Mouse (Mus musculus): Measurements from ENCODE around the gene Gpc6. TPM values are rescaled to one million over a fixed set of nuclear protein-coding genes. Genes with fewer than 3 reads are reported as not detected.

Gpc6 gene
- total RNA-seq, 2 experiments from 2014 or later: 18.2 to 19.4 TPM

- Histone ChIP-seq H3K4me3 (no peak overlapping the region), H3K27ac (no peak overlapping the region)
- no peak for TF ChIP-seq CTCF (IDR thresholded peaks at IDR 0.05)
- intact Hi-C loops (cut with DNase I): no loop called here
- no peak for DNase-seq (ENCODE audit: extremely low spot score in 1 of 2, low spot score in 2 of 2)
These were observed 368.6 kb downstream of the Gpc6 start for GRCm38 (mm10) chr14:117293746-117294145.

DNA sequence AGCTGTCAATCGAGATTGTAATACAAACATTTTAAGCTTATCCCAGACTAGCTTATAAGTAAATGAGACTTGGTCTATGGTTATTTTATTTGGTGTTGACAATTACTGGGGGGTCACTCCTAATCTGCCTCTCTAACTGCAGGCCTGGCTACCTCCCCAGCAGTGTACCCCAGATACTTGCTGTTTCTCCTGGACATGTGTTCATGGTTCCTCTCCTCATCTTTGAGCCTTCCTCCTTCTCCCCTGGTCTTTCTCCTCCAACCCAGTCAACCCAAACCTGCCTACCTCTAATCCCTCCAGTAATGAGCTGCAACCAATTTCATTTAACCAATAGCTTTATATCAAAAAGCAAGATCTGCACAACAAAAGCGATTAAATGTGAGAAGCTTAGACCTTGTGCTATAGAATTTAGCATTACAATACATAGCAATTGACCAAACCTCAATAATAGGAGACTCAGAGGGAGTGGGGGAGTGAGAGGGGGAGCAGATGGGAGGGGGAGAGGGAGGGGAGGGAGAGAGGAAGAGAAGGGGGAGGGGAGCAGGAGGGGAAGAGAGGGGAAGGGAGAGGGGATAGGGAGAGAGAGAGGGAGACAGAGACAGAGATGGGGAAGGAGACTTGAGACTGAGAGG, 371.2 kb downstream of the Gpc6 start:
- no peak for DNase-seq (ENCODE audit: extremely low spot score in 1 of 2, low spot score in 2 of 2)
- TF ChIP-seq CTCF (IDR thresholded peaks at IDR 0.05): no peak
- intact Hi-C loops (cut with DNase I): no loop called here
- H3K27ac ChIP-seq: no peak overlapping the region
- no peak overlapping the region for H3K4me3 ChIP-seq

DNA sequence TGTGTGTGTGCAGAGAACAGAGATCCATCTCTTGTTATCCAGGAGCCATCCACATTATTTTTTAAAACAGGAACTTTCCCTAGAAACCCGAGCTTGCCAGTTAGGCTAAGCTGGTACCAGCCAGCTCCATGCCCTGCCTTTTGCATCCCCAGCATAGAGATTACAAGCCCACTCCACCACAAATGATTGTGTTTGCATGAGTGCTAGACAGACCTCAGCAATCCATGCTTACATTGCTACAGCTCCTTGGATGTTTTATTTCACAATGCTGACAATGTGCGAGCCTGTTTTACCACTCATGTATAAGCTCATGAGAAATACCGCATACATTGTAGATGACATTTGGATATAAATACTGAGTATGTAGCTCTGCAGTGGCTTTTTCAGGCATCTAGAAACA, 375.9 kb downstream of the Gpc6 start:
- DNase-seq (ENCODE audit: extremely low spot score in 1 of 2, low spot score in 2 of 2): no peak
- no peak overlapping the region for H3K4me3 ChIP-seq
- TF ChIP-seq CTCF (IDR thresholded peaks at IDR 0.05): no peak
- intact Hi-C loops (cut with DNase I): no loop called here
- no peak overlapping the region for H3K27ac ChIP-seq

DNA sequence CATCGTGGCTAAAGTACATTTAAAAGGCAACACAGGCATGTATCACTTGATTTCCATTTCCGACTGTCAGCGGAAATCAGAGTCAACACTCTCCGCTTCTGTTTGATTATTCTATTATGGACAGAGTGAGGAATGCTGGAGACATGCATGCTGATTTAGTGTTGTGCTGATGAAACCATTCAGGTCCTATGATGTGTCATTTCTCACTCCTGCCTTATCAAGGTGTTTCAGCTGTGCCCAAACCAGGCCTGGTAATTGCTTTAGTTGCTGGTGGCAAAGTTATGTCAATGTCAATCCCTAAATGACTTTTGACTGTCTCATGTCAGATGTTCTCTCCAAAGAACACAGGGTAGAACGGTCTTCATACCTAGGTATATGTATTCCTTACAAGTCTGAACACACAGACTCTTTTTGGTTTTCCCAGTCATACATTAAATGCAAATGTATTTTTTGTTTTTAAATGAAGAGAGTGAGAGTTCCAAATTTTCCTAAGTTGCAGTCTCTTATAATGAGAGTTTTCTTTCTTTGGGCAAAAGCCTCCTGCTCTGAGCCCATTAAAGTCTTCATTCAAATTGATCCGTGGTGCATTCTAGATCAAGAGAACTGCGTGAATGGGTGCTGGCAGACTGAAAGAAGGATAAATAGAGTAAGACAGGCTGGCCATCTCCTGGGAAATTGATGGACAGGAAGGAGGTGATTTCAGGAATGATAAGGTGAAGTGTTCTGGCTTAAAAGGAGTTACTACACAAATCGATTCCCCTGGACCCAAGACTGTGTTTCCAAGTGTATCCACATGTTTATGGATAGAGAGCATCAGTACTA, 379.0 kb downstream of the Gpc6 start:
- H3K27ac ChIP-seq: no peak overlapping the region
- no peak overlapping the region for H3K4me3 ChIP-seq
- intact Hi-C loops (cut with DNase I): no loop called here
- DNase-seq (ENCODE audit: extremely low spot score in 1 of 2, low spot score in 2 of 2): no peak
- TF ChIP-seq CTCF (IDR thresholded peaks at IDR 0.05): no peak

DNA sequence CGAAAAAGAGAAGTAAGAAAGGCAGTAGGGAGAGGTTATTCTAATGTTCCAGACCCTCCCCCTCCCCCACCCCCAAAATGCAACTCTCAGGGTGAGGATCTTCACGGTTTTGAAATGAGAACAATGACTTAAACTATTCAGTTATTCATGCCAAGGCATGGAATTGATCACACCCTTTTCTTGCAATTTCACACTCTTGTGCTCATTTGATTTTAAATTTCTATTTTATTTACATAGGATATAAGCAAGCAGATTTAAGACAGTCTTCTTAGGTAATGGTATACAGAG, 379.6 kb downstream of the Gpc6 start:
- DNase-seq (ENCODE audit: extremely low spot score in 1 of 2, low spot score in 2 of 2): no peak
- no peak for TF ChIP-seq CTCF (IDR thresholded peaks at IDR 0.05)
- Histone ChIP-seq H3K27ac (no peak overlapping the region), H3K4me3 (no peak overlapping the region)
- intact Hi-C loops (cut with DNase I): no loop called here

DNA sequence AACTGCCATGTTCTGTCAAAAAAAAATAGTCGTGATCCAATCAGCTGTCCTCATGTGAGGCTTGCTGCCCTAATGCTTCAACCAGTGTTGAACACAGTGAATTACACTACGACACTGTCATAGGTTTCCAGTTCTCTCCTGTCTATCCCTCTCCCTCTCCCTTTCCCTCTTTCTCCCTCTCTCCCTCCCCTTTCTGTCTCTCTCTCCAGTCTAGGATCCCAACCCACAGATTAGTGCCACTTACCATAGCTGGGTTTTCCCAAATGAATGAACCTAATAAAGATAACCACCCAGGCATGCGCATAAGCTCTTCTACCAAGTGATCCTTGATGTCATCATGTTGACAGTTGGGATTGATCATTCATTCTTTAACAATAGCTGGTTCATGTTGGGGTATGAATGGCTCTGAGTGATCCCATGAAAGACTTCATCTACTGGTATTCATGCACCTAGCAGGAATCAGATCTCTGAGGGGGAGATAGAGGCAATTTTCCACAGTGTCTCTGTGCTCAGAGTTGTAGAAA, 384.9 kb downstream of the Gpc6 start:
- no peak for DNase-seq (ENCODE audit: extremely low spot score in 1 of 2, low spot score in 2 of 2)
- no peak for TF ChIP-seq CTCF (IDR thresholded peaks at IDR 0.05)
- H3K4me3 ChIP-seq: no peak overlapping the region
- intact Hi-C loops (cut with DNase I): no loop called here
- H3K27ac ChIP-seq: no peak overlapping the region

DNA sequence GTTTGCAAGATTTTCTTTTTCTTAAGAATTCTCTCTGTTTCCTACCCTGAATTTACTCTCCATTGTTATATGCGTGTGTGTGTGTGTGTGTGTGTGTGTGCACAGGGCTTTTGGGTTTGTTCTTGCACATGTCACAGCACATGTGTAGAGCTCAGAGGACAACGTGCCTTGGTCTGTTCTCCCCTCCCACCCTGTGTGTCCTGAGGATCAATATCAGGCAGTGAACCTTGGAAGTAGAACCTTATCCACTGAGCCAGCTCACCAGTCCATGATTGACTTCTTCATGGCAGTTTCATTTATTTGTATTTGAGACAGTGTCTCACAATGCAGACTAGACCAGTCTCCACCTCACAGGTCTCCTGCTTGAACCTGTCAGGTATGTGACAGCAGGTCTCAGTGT, 399.1 kb downstream of the Gpc6 start:
- no peak for DNase-seq (ENCODE audit: extremely low spot score in 1 of 2, low spot score in 2 of 2)
- no peak for TF ChIP-seq CTCF (IDR thresholded peaks at IDR 0.05)
- Histone ChIP-seq H3K27ac (no peak overlapping the region), H3K4me3 (no peak overlapping the region)
- intact Hi-C loops (cut with DNase I): no loop called here

- no peak overlapping the region for H3K4me3 ChIP-seq
- TF ChIP-seq CTCF (IDR thresholded peaks at IDR 0.05): no peak
- intact Hi-C loops (cut with DNase I): no loop called here
- DNase-seq (ENCODE audit: extremely low spot score in 1 of 2, low spot score in 2 of 2): no peak
- no peak overlapping the region for H3K27ac ChIP-seq
These were observed 407.1 kb downstream of the Gpc6 start for GRCm38 (mm10) chr14:117332256-117332655.

GRCm38 (mm10) chr14:117337271-117337670, 412.2 kb downstream of the Gpc6 start:
- intact Hi-C loops (cut with DNase I): no loop called here
- H3K4me3 ChIP-seq: no peak overlapping the region
- no peak for DNase-seq (ENCODE audit: extremely low spot score in 1 of 2, low spot score in 2 of 2)
- H3K27ac ChIP-seq: no peak overlapping the region
- no peak for TF ChIP-seq CTCF (IDR thresholded peaks at IDR 0.05)

DNA sequence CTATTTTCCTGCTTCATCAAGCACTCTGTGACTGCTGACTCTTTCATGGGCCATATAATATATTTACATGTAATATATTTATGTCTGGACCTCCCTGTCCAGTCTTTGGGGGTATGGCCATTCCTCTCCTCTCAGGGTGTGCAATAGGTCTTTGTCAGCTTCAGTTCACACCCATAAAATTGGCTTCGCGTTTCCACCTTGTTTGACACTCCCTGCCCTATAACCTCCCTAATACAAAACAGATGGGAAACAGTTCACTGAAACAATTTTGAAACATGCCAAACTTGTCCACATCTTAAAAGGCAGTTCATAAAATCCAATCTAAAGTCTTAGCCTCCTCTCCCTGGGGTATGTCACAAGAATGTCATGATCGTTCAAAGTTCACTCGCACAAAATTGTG, 415.4 kb downstream of the Gpc6 start:
- intact Hi-C loops (cut with DNase I): no loop called here
- Histone ChIP-seq H3K4me3 (no peak overlapping the region), H3K27ac (no peak overlapping the region)
- DNase-seq (ENCODE audit: extremely low spot score in 1 of 2, low spot score in 2 of 2): no peak
- no peak for TF ChIP-seq CTCF (IDR thresholded peaks at IDR 0.05)

- Histone ChIP-seq H3K27ac (no peak overlapping the region), H3K4me3 (no peak overlapping the region)
- intact Hi-C loops (cut with DNase I): no loop called here
- DNase-seq (ENCODE audit: extremely low spot score in 1 of 2, low spot score in 2 of 2): no peak
- TF ChIP-seq CTCF (IDR thresholded peaks at IDR 0.05): no peak
These were observed 419.4 kb downstream of the Gpc6 start for GRCm38 (mm10) chr14:117344505-117344904.

- intact Hi-C loops (cut with DNase I): no loop called here
- H3K4me3 ChIP-seq: no peak overlapping the region
- no peak for DNase-seq (ENCODE audit: extremely low spot score in 1 of 2, low spot score in 2 of 2)
These were observed 421.3 kb downstream of the Gpc6 start for GRCm38 (mm10) chr14:117346372-117346885.

More at GRCm38 (mm10) chr14:117346372-117346885, 421.3 kb downstream of the Gpc6 start:
- TF ChIP-seq CTCF (IDR thresholded peaks at IDR 0.05): no peak
- H3K27ac ChIP-seq: no peak overlapping the region

Measured in left cerebral cortex, adult 2 months (tissue).